Mouse (Mus musculus): ENCODE measurements around the gene Akt3. TPM values are rescaled to one million over a fixed set of nuclear protein-coding genes. Genes with fewer than 3 reads are reported as not detected.

The Akt3 gene
- polyA plus RNA-seq, 1 experiment from 2014 or later: 25.3 TPM

DNA sequence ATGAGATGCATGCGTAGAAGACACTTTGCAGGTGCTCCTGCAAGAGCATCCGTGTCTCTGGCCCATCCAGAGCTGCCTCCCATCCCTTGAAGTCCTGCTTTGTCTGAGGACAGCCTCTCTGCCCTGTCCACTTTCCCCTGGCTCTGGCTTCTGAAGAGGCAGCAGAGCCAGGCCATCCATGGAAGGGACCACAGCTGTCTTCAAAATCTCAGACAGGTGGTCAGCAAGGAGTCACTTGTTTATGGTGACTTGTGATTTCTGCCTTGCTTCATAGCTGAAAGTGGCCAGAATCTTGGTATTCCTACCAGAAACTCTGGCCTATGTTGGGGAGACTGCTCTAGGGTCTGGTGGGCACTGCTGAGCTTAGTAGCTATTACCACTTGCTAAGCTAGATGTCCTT lies 241.3 kb downstream of the Akt3 start:
- ATAC-seq (ENCODE audit: insufficient read depth, low FRiP score, low TSS enrichment) (no peak), DNase-seq (ENCODE audit: low spot score) (no peak)
- H3K27ac ChIP-seq (ENCODE audit: low read depth, low read length): no peak overlapping the region
- no peak overlapping the region for H3K9ac ChIP-seq (ENCODE audit: low read length)
- no peak overlapping the region for H3K4me3 ChIP-seq (ENCODE audit: low read depth, low read length)
- H3K27me3 ChIP-seq (ENCODE audit: control insufficient read depth, insufficient read depth, low read length): no peaks in the 10 kb centered on the region
- WGBS: 89% methylated on average over 2 of the region's 2 CpGs
- no peaks in the 10 kb centered on the region for H3K36me3 ChIP-seq (ENCODE audit: control insufficient read depth, insufficient read depth, low read length)
- H3K4me2 ChIP-seq (ENCODE audit: low read depth): no peak overlapping the region
- H3K4me1 ChIP-seq (ENCODE audit: control insufficient read depth, insufficient read depth, low read length): peaks cover 2% of the 10 kb centered on the region; the same call in 1 of the 2 replicates
- H3K9me3 ChIP-seq (ENCODE audit: control insufficient read depth, low read length): no peaks in the 10 kb centered on the region

DNA sequence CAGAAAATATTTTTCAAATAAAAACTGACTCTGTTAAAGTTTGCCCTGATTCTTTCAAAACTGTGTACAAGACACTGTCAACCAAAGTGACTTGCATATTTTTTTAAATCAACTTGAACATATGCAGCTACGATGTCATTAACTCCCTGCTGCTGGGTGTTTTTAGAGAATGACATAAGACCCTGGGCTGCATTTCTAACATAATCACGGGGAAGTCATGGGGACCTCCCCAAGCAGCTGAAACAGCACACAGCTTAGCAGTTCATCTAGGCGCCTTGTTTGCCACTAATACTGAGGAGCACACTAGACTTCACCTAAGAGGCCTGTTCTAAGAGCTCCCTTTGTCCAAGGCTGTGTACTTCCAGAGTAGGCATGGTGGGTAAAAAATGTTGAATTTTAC lies 242.1 kb downstream of the Akt3 start:
- Histone ChIP-seq H3K27me3 (ENCODE audit: control insufficient read depth, insufficient read depth, low read length) (no peaks in the 10 kb centered on the region), H3K36me3 (ENCODE audit: control insufficient read depth, insufficient read depth, low read length) (no peaks in the 10 kb centered on the region), H3K9ac (ENCODE audit: low read length) (no peak overlapping the region), H3K27ac (ENCODE audit: low read depth, low read length) (no peak overlapping the region), H3K4me3 (ENCODE audit: low read depth, low read length) (no peak overlapping the region), H3K9me3 (ENCODE audit: control insufficient read depth, low read length) (no peaks in the 10 kb centered on the region), H3K4me2 (ENCODE audit: low read depth) (no peak overlapping the region), H3K4me1 (ENCODE audit: control insufficient read depth, insufficient read depth, low read length) (peaks cover 2% of the 10 kb centered on the region; the same call in 1 of the 2 replicates)
- 51% methylated on average over 3 of the region's 3 CpGs for WGBS
- DNase-seq (ENCODE audit: low spot score) (no peak), ATAC-seq (ENCODE audit: insufficient read depth, low FRiP score, low TSS enrichment) (no peak)

DNA sequence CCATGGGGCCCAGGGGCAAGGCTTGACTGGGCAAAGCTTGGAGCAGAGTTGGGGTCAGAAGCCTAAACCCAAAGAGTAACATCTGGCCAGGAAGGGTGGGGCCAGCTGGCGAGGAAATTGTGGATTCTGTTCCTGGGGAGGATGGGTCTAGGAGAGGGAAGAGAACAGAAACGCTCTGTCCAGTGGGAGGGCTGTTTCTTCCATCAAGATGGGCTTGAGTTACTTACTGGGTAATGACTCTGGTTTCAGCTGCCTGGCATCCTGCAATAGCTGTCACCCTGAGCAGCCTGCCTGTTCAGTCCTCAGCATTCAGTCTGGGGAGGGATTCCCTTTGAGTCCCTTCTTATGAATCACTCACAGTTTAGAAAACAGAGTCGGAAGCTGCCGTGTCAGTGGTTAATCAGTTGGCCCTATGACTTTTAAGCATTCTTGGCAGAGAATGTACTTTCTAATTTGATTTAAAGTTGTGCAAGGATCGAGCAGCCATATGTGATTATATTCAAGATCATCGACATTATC lies 243.0 kb downstream of the Akt3 start:
- WGBS: 67% methylated on average over 6 of the region's 6 CpGs
- peaks cover 11% of the 10 kb centered on the region for H3K4me1 ChIP-seq (ENCODE audit: control insufficient read depth, insufficient read depth, low read length)
- H3K36me3 ChIP-seq (ENCODE audit: control insufficient read depth, insufficient read depth, low read length): no peaks in the 10 kb centered on the region
- H3K9ac ChIP-seq (ENCODE audit: low read length): no peak overlapping the region
- DNase-seq (ENCODE audit: low spot score): no peak
- H3K4me3 ChIP-seq (ENCODE audit: low read depth, low read length): no peak overlapping the region
- H3K9me3 ChIP-seq (ENCODE audit: control insufficient read depth, low read length): no peaks in the 10 kb centered on the region
- no peaks in the 10 kb centered on the region for H3K27me3 ChIP-seq (ENCODE audit: control insufficient read depth, insufficient read depth, low read length)
- H3K4me2 ChIP-seq (ENCODE audit: low read depth): no peak overlapping the region
- no peak for ATAC-seq (ENCODE audit: insufficient read depth, low FRiP score, low TSS enrichment)
- no peak overlapping the region for H3K27ac ChIP-seq (ENCODE audit: low read depth, low read length)

- Histone ChIP-seq H3K27me3 (ENCODE audit: control insufficient read depth, insufficient read depth, low read length) (no peaks in the 10 kb centered on the region), H3K4me1 (ENCODE audit: control insufficient read depth, insufficient read depth, low read length) (peaks cover 17% of the 10 kb centered on the region), H3K36me3 (ENCODE audit: control insufficient read depth, insufficient read depth, low read length) (no peaks in the 10 kb centered on the region), H3K4me2 (ENCODE audit: low read depth) (no peak overlapping the region), H3K9ac (ENCODE audit: low read length) (no peak overlapping the region), H3K27ac (ENCODE audit: low read depth, low read length) (no peak overlapping the region), H3K4me3 (ENCODE audit: low read depth, low read length) (no peak overlapping the region), H3K9me3 (ENCODE audit: control insufficient read depth, low read length) (no peaks in the 10 kb centered on the region)
- WGBS: 82% methylated on average over 2 of the region's 2 CpGs
- DNase-seq (ENCODE audit: low spot score) (no peak), ATAC-seq (ENCODE audit: insufficient read depth, low FRiP score, low TSS enrichment) (no peak)
Observed at GRCm38 (mm10) chr1:177014346-177014745, 243.7 kb downstream of the Akt3 start.

DNA sequence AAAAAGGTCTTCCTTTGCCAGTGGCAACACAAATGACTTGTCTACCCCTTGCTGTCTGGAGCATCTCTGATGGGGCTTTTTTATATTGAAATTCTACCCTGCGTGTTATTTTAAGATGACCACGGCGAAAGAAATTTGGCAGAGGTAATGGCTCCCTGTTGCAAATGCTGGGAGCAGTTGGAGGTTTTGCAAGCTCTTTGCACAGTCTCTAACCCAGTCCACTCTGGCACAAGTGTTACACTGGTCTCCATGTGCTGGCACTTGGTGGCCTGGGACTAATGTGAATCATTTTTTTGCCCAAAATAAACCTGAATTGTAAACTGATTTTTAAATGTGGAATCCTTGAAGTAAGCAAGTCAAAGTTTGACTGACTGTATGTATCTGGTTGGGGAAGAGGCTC lies 244.2 kb downstream of the Akt3 start:
- no peak for DNase-seq (ENCODE audit: low spot score)
- WGBS: 90% methylated on average over 3 of the region's 3 CpGs

GRCm38 (mm10) chr1:177013313-177013712 lies 244.7 kb downstream of the Akt3 start:
- peaks cover 17% of the 10 kb centered on the region for H3K4me1 ChIP-seq (ENCODE audit: control insufficient read depth, insufficient read depth, low read length)
- H3K36me3 ChIP-seq (ENCODE audit: control insufficient read depth, insufficient read depth, low read length): no peaks in the 10 kb centered on the region
- H3K27ac ChIP-seq (ENCODE audit: low read depth, low read length): no peak overlapping the region
- no peak for ATAC-seq (ENCODE audit: insufficient read depth, low FRiP score, low TSS enrichment)
- H3K27me3 ChIP-seq (ENCODE audit: control insufficient read depth, insufficient read depth, low read length): no peaks in the 10 kb centered on the region
- no peak for DNase-seq (ENCODE audit: low spot score)
- H3K9me3 ChIP-seq (ENCODE audit: control insufficient read depth, low read length): no peaks in the 10 kb centered on the region
- no peak overlapping the region for H3K4me2 ChIP-seq (ENCODE audit: low read depth)
- WGBS: 91% methylated on average over 1 of the region's 1 CpGs
- no peak overlapping the region for H3K4me3 ChIP-seq (ENCODE audit: low read depth, low read length)
- no peak overlapping the region for H3K9ac ChIP-seq (ENCODE audit: low read length)

More for the DNA sequence above, 244.2 kb downstream of the Akt3 start:
- H3K9ac ChIP-seq (ENCODE audit: low read length): no peak overlapping the region
- H3K4me2 ChIP-seq (ENCODE audit: low read depth): no peak overlapping the region
- no peaks in the 10 kb centered on the region for H3K36me3 ChIP-seq (ENCODE audit: control insufficient read depth, insufficient read depth, low read length)
- no peak overlapping the region for H3K4me3 ChIP-seq (ENCODE audit: low read depth, low read length)
- H3K27ac ChIP-seq (ENCODE audit: low read depth, low read length): no peak overlapping the region
- H3K9me3 ChIP-seq (ENCODE audit: control insufficient read depth, low read length): no peaks in the 10 kb centered on the region
- H3K4me1 ChIP-seq (ENCODE audit: control insufficient read depth, insufficient read depth, low read length): peaks cover 17% of the 10 kb centered on the region
- no peaks in the 10 kb centered on the region for H3K27me3 ChIP-seq (ENCODE audit: control insufficient read depth, insufficient read depth, low read length)
- no peak for ATAC-seq (ENCODE audit: insufficient read depth, low FRiP score, low TSS enrichment)

GRCm38 (mm10) chr1:177012774-177013173 lies 245.2 kb downstream of the Akt3 start:
- Histone ChIP-seq H3K4me3 (ENCODE audit: low read depth, low read length) (no peak overlapping the region), H3K4me1 (ENCODE audit: control insufficient read depth, insufficient read depth, low read length) (peaks cover 17% of the 10 kb centered on the region), H3K9me3 (ENCODE audit: control insufficient read depth, low read length) (no peaks in the 10 kb centered on the region), H3K36me3 (ENCODE audit: control insufficient read depth, insufficient read depth, low read length) (no peaks in the 10 kb centered on the region), H3K9ac (ENCODE audit: low read length) (no peak overlapping the region), H3K27me3 (ENCODE audit: control insufficient read depth, insufficient read depth, low read length) (no peaks in the 10 kb centered on the region), H3K4me2 (ENCODE audit: low read depth) (no peak overlapping the region), H3K27ac (ENCODE audit: low read depth, low read length) (no peak overlapping the region)
- 34% methylated on average over 3 of the region's 3 CpGs for WGBS
- DNase-seq (ENCODE audit: low spot score): no peak
- ATAC-seq (ENCODE audit: insufficient read depth, low FRiP score, low TSS enrichment): no peak

DNA sequence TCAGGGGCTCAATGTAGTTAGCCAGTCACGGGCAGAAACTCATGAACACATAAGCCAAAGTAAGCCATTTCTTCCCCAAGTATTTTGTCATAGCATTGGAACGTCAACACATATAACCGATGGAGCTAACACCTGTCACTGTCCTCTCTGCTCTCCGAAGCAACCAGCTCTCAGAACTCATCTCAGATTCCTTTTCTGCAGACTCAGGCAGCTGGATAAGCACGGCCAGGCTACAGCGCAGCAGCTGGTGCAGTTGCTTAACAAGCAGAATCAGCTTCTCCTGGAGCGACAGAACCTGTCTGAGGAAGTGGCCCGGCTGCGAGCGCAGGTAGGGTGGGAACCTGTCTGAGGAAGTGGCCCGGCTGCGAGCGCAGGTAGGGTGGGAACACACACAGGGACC lies 246.3 kb downstream of the Akt3 start:
- no peak overlapping the region for H3K9ac ChIP-seq (ENCODE audit: low read length)
- no peak for DNase-seq (ENCODE audit: low spot score)
- 85% methylated on average over 13 of the region's 13 CpGs for WGBS
- H3K27me3 ChIP-seq (ENCODE audit: control insufficient read depth, insufficient read depth, low read length): no peaks in the 10 kb centered on the region
- no peaks in the 10 kb centered on the region for H3K36me3 ChIP-seq (ENCODE audit: control insufficient read depth, insufficient read depth, low read length)
- no peak overlapping the region for H3K4me3 ChIP-seq (ENCODE audit: low read depth, low read length)
- no peaks in the 10 kb centered on the region for H3K9me3 ChIP-seq (ENCODE audit: control insufficient read depth, low read length)
- no peak for ATAC-seq (ENCODE audit: insufficient read depth, low FRiP score, low TSS enrichment)
- peaks cover 17% of the 10 kb centered on the region for H3K4me1 ChIP-seq (ENCODE audit: control insufficient read depth, insufficient read depth, low read length)
- 0 out of 2 replicates have a peak overlapping the region, but pooled peaks have one; percentile 45 for H3K27ac ChIP-seq (ENCODE audit: low read depth, low read length)
- no peak overlapping the region for H3K4me2 ChIP-seq (ENCODE audit: low read depth)

GRCm38 (mm10) chr1:177010607-177011302 lies 247.2 kb downstream of the Akt3 start:
- H3K36me3 ChIP-seq (ENCODE audit: control insufficient read depth, insufficient read depth, low read length): no peaks in the 10 kb centered on the region
- no peak overlapping the region; the same call in 1 of the 2 replicates for H3K9ac ChIP-seq (ENCODE audit: low read length)
- H3K4me3 ChIP-seq (ENCODE audit: low read depth, low read length): no peak overlapping the region
- no peaks in the 10 kb centered on the region for H3K9me3 ChIP-seq (ENCODE audit: control insufficient read depth, low read length)
- no peak for DNase-seq (ENCODE audit: low spot score)
- H3K27me3 ChIP-seq (ENCODE audit: control insufficient read depth, insufficient read depth, low read length): no peaks in the 10 kb centered on the region
- H3K4me2 ChIP-seq (ENCODE audit: low read depth): no peak overlapping the region
- WGBS: 63% methylated on average over 6 of the region's 6 CpGs
- H3K27ac ChIP-seq (ENCODE audit: low read depth, low read length): peak overlapping the region; percentile 45
- no peak for ATAC-seq (ENCODE audit: insufficient read depth, low FRiP score, low TSS enrichment)
- H3K4me1 ChIP-seq (ENCODE audit: control insufficient read depth, insufficient read depth, low read length): peaks cover 17% of the 10 kb centered on the region
